Mouse (Mus musculus) bone marrow macrophage, adult 2 months (primary cell): Measurements from ENCODE around the gene Myh7b. TPM values are rescaled to one million over a fixed set of nuclear protein-coding genes. Genes with fewer than 3 reads are reported as not detected.

Experiments used
- H3K27ac ChIP-seq: 2 replicates; pipeline ENCODE4 v1.5.1; 2012; ENCODE audit warnings: low read depth, low read length; ENCODE audit not compliant: insufficient read depth
- H3K4me1 ChIP-seq: 2 replicates; pipeline ENCODE4 v1.6.1; 2012; ENCODE audit warnings: low read length; ENCODE audit not compliant: control insufficient read depth, insufficient read depth
- H3K4me3 ChIP-seq: 2 replicates; pipeline ENCODE4 v1.5.1; 2012; ENCODE audit warnings: mild to moderate bottlenecking, low read length, moderate library complexity; ENCODE audit not compliant: insufficient read depth
- CTCF ChIP-seq: IDR thresholded peaks from 2 replicates; pipeline ENCODE4 v1.5.1; 2012; ENCODE audit warnings: low read depth, mild to moderate bottlenecking, low read length, moderate library complexity
- POLR2A ChIP-seq: IDR thresholded peaks from 2 replicates; pipeline ENCODE4 v1.6.1; 2012; ENCODE audit warnings: mild to moderate bottlenecking, low read depth, low read length, borderline replicate concordance
- polyA plus RNA-seq: library from polyadenylated mRNA; stranded (reverse); fragments of >200 nt; gene quantifications from 2 replicates; pipeline ENCODE4 v1.2.4, GENCODE M21; 2012; ENCODE audit not compliant: missing spikeins, insufficient read depth, insufficient read length

Gene Myh7b
- polyA plus RNA-seq, 1 experiment = not detected

GRCm38 (mm10) chr2:155622606-155623005, 11.6 kb downstream of the Myh7b start:
- no peak overlapping the region for H3K4me3 ChIP-seq
- H3K27ac ChIP-seq = no peak overlapping the region
- no peak for TF ChIP-seq POLR2A
- no peak for TF ChIP-seq CTCF
- H3K4me1 ChIP-seq = peaks cover 2% of the 10 kb centered on the region; the same call in 1 of the 2 replicates

GRCm38 (mm10) chr2:155623996-155624395, 13.0 kb downstream of the Myh7b start:
- TF ChIP-seq CTCF = no peak
- no peak for TF ChIP-seq POLR2A
- H3K4me1 ChIP-seq = peaks cover 2% of the 10 kb centered on the region; the same call in 1 of the 2 replicates
- no peak overlapping the region for H3K4me3 ChIP-seq
- no peak overlapping the region for H3K27ac ChIP-seq

DNA sequence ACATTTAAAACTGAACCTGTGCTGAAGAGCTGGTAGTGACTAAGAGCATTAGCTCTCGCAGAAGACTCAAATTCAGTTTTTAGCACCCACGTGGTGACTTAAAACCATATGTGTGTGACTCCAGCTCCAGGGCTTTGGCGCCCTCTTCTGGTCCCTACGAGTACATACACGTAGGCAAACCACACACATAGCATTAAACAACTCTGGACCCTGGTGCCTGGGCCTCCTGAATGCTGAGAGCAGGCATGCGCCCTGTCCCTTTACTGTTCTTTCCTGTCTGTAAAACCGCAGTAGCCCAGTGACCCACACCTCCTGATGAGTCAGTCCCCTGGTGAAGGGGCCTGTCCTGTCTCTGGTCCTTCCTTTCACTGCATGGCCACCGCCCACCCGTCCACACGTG, 13.7 kb downstream of the Myh7b start:
- no peak for TF ChIP-seq POLR2A
- peak; percentile 65 for TF ChIP-seq CTCF
- Histone ChIP-seq H3K4me1 (peaks cover 2% of the 10 kb centered on the region; the same call in 1 of the 2 replicates), H3K27ac (no peak overlapping the region), H3K4me3 (no peak overlapping the region)

DNA sequence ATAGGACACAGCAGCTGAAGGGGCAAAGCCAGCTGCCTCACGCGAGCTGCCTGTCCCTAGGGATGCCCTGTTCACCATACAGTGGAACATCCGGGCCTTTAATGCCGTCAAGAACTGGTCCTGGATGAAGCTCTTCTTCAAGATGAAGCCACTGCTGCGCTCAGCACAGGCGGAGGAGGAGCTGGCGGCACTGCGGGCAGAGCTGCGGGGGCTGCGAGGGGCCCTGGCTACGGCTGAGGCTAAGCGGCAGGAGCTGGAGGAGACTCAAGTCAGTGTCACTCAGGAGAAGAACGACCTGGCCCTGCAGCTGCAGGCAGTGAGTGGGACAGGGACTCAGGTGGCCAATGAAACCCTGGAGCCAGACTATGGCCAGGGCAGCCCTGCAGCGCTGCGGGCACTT, 15.3 kb downstream of the Myh7b start:
- no peak overlapping the region for H3K27ac ChIP-seq
- H3K4me1 ChIP-seq = peaks cover 2% of the 10 kb centered on the region; the same call in 1 of the 2 replicates
- TF ChIP-seq POLR2A (no peak), CTCF (no peak)
- H3K4me3 ChIP-seq = no peak overlapping the region

DNA sequence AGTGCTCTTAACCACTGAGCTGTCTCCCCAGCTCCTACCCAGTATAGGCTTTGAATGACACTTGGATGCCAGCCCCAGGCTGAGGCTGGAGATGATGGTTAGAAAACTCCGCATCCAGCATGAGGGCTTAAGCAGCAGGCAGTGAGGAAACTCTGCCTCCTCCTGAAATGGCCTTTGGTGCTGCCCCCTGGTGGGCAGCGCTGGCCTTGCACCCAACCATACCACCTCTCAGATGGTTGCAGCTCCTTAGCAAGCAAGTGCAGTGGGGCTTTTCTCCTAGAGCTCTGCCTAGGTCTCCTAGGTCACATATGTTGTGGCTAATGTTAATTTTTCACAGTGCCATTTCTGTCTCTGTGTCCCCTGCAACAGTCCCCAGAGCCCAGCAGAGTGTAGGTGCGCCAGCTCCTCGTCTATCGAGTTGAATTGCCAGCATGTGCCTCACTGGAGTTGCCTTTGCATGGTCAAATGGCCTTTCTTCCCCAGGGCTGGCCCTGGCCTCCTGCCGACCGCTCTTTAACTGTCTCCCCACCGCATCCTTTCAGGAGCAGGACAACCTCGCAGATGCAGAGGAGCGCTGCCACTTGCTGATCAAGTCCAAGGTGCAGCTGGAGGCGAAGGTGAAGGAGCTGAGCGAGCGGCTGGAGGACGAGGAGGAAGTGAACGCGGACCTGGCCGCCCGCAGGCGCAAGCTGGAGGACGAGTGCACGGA, 16.2 kb downstream of the Myh7b start:
- no peak overlapping the region for H3K4me3 ChIP-seq
- H3K27ac ChIP-seq = no peak overlapping the region
- peaks cover 2% of the 10 kb centered on the region; the same call in 1 of the 2 replicates for H3K4me1 ChIP-seq
- TF ChIP-seq CTCF (peak; percentile 98), POLR2A (no peak)

DNA sequence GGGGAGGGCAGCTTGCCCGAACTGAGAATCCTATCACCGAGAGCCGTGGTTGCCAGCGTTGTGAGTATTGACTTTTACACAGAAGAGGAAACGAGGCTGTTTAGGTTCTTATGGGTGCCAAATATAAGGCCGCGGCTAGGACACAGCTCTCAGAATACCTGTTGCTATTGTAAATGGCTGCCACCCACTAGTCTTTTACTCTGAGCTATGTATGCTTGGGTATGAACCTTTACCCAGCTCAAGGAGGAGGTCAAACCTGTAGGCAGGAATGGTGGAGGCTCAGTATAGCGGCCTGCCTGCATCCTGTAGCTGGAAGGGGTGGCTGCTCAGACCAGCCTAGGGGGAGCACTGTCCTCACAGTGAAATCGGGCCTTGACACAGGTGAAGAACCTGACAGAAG, 17.1 kb downstream of the Myh7b start:
- Histone ChIP-seq H3K4me1 (peaks cover 2% of the 10 kb centered on the region; the same call in 1 of the 2 replicates), H3K4me3 (no peak overlapping the region), H3K27ac (no peak overlapping the region)
- TF ChIP-seq POLR2A (no peak), CTCF (no peak)

DNA sequence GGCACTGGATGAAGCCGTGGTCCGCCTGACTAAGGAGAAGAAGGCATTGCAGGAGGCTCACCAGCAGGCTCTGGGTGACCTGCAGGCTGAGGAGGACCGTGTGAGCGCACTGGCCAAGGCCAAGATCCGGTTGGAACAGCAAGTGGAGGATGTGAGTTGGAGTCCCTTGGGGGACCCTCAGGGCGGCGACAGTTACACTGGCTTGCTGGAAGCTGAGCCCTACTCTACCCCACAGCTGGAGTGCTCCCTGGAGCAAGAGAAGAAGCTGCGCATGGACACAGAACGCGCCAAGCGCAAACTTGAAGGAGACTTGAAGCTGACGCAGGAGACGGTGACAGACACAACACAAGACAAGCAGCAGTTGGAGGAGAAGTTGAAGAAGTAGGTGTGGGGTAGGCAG, 17.5 kb downstream of the Myh7b start:
- no peak overlapping the region for H3K27ac ChIP-seq
- TF ChIP-seq CTCF (no peak), POLR2A (no peak)
- H3K4me1 ChIP-seq = peaks cover 2% of the 10 kb centered on the region; the same call in 1 of the 2 replicates
- no peak overlapping the region for H3K4me3 ChIP-seq

GRCm38 (mm10) chr2:155629231-155629661, 18.2 kb downstream of the Myh7b start:
- peaks cover 2% of the 10 kb centered on the region; the same call in 1 of the 2 replicates for H3K4me1 ChIP-seq
- H3K27ac ChIP-seq = no peak overlapping the region
- H3K4me3 ChIP-seq = peak overlapping the region; percentile 48
- no peak for TF ChIP-seq POLR2A
- TF ChIP-seq CTCF = no peak

DNA sequence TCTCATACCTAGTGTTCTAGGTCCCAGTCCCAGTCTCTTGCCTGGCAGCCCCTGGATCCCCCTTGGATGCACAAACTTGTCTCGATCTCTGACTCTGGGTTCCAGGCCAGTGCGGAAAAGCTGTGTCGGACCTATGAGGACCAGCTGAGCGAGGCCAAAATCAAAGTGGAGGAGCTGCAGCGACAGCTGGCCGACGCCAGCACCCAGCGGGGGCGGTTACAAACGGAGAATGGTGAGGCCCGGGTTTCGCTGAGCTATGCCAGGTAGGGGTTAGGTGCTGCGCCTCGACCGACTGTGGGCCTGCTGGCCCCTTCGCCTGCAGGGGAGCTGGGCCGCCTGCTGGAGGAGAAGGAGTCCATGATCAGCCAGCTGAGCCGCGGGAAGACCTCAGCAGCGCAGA, 19.1 kb downstream of the Myh7b start:
- Histone ChIP-seq H3K4me3 (no peak overlapping the region), H3K27ac (no peak overlapping the region), H3K4me1 (peaks cover 2% of the 10 kb centered on the region; the same call in 1 of the 2 replicates)
- TF ChIP-seq POLR2A (no peak), CTCF (no peak)

DNA sequence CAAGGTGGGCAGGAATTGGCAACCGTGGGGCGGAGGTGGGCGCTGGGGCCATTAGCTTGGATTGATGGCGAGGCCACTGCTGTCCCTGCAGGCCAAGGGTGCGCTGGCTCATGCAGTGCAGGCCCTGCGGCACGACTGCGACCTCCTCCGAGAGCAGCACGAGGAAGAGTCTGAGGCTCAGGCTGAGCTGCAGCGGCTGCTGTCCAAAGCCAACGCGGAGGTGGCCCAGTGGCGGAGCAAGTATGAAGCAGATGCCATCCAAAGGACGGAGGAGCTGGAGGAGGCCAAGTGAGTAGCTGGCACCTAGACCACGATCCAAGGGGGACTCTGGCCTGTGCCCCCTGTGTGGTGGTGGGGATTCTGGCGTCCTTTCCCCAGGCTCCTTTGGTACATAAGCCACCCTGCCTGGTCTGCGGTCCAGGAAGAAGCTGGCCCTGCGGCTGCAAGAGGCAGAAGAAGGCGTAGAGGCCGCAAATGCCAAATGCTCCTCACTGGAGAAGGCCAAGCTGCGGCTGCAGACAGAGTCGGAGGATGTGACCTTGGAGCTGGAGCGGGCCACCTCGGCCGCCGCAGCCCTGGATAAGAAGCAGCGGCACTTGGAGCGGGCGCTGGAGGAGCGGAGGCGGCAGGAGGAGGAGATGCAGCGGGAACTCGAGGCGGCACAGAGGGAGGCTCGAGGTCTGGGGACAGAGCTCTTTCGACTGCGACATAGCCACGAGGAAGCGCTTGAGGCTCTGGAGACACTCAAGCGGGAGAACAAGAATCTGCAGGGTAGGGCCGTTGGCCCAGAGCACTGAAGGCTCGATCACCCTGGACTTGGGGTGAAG, 19.8 kb downstream of the Myh7b start:
- no peak overlapping the region for H3K27ac ChIP-seq
- no peak overlapping the region for H3K4me3 ChIP-seq
- TF ChIP-seq CTCF = no peak
- TF ChIP-seq POLR2A = no peak
- peaks cover 2% of the 10 kb centered on the region; the same call in 1 of the 2 replicates for H3K4me1 ChIP-seq
